Mouse (Mus musculus) forebrain, embryonic 16.5 days (tissue): ENCODE data around the gene Rundc1. TPM values are rescaled to one million over a fixed set of nuclear protein-coding genes. Genes with fewer than 3 reads are reported as not detected.
A peak's percentile ranks its signal among the peaks of the same experiment; 100 is the strongest.
"Not testable (repeated sequence)": the region's sequence is repeated elsewhere in the genome, so short reads cannot be mapped to it uniquely, and the experiment has no call there.

Experiments used
- ATAC-seq: fragments of 200-750 bp; cut with Nextera tagmentation; 2 replicates; pipeline ENCODE4 v1.8.0; 2017; ENCODE audit warnings: mild to moderate bottlenecking, moderate library complexity
- H3K27ac ChIP-seq: fragments of 300-500 bp; sonication (generic); 2 replicates; pipeline ENCODE4 v1.5.1; 2014; ENCODE audit warnings: low read length, control low read depth
- H3K27me3 ChIP-seq: fragments of 300-500 bp; sonication (generic); replicated peaks from 2 replicates; pipeline ENCODE4 v1.6.1; 2014; ENCODE audit warnings: low read length; ENCODE audit not compliant: control insufficient read depth, insufficient read depth
- H3K36me3 ChIP-seq: fragments of 300-500 bp; sonication (generic); 2 replicates; pipeline ENCODE4 v1.6.1; 2014; ENCODE audit not compliant: control insufficient read depth, insufficient read depth
- H3K4me1 ChIP-seq: fragments of 300-500 bp; sonication (generic); replicated peaks from 2 replicates; pipeline ENCODE4 v1.6.1; 2014; ENCODE audit warnings: low read length; ENCODE audit not compliant: control insufficient read depth, insufficient read depth
- H3K4me2 ChIP-seq: fragments of 300-500 bp; sonication (generic); 2 replicates; pipeline ENCODE4 v1.6.1; 2014; ENCODE audit warnings: mild to moderate bottlenecking, low read length, control low read depth
- H3K4me3 ChIP-seq: fragments of 300-500 bp; sonication (generic); replicated peaks from 2 replicates; pipeline ENCODE4 v1.5.1; 2014; ENCODE audit warnings: mild to moderate bottlenecking, low read length, control low read depth
- H3K9ac ChIP-seq: fragments of 300-500 bp; sonication (generic); replicated peaks from 2 replicates; pipeline ENCODE4 v1.6.1; 2014; ENCODE audit warnings: low read depth, low read length, control low read depth
- H3K9me3 ChIP-seq: fragments of 300-500 bp; sonication (generic); 2 replicates; pipeline ENCODE4 v1.6.1; 2016; ENCODE audit warnings: low read length; ENCODE audit not compliant: control insufficient read depth
- WGBS: fragments of 180-500 bp; shearing (Covaris S2); extraction: QIAGEN DNeasy Blood & Tissue Kit; methylation state at CpG from one replicate; pipeline ENCODE4 v1.1.7; 2014; 5-methylcytosine and 5-hydroxymethylcytosine counted together
- polyA plus RNA-seq: library from polyadenylated mRNA; unstranded; fragments of >200 nt; fragmentation: Nextera tagmentation; extraction: Ambion mirVana; gene quantifications from 2 replicates; pipeline ENCODE4 v1.2.1, GENCODE M21; 2015

The Rundc1 gene
- polyA plus RNA-seq, 1 experiment from 2014 or later, result 32.5 TPM

GRCm38 (mm10) chr11:101460321-101460720 is 35.4 kb downstream of the Rundc1 start:
- Histone ChIP-seq H3K9me3 (no peaks in the 10 kb centered on the region), H3K27ac (no peak overlapping the region), H3K4me1 (peaks cover 29% of the 10 kb centered on the region), H3K4me2 (no peak overlapping the region), H3K4me3 (no peak overlapping the region), H3K36me3 (peaks cover 23% of the 10 kb centered on the region), H3K27me3 (no peaks in the 10 kb centered on the region), H3K9ac (no peak overlapping the region)
- 90% methylated on average over 15 of the region's 15 CpGs for WGBS
- ATAC-seq, result no peak

GRCm38 (mm10) chr11:101462141-101462540 is 37.3 kb downstream of the Rundc1 start:
- Histone ChIP-seq H3K9ac (no peak overlapping the region), H3K4me3 (no peak overlapping the region), H3K27me3 (no peaks in the 10 kb centered on the region), H3K9me3 (no peaks in the 10 kb centered on the region), H3K4me2 (no peak overlapping the region), H3K36me3 (peaks cover 23% of the 10 kb centered on the region), H3K27ac (no peak overlapping the region), H3K4me1 (peaks cover 40% of the 10 kb centered on the region)
- 74% methylated on average over 14 of the region's 14 CpGs for WGBS
- no peak for ATAC-seq

GRCm38 (mm10) chr11:101462583-101463440 is 37.9 kb downstream of the Rundc1 start:
- Histone ChIP-seq H3K36me3 (peaks cover 23% of the 10 kb centered on the region), H3K27me3 (no peaks in the 10 kb centered on the region), H3K9ac (no peak overlapping the region), H3K4me1 (peaks cover 46% of the 10 kb centered on the region), H3K4me2 (peak overlapping the region; percentile 67), H3K9me3 (no peaks in the 10 kb centered on the region), H3K4me3 (no peak overlapping the region), H3K27ac (no peak overlapping the region)
- 44% methylated on average over 13 of the region's 13 CpGs for WGBS
- ATAC-seq, result no peak

- H3K27ac ChIP-seq, result peak within 1 kb of the TSS; percentile 89
- H3K4me2 ChIP-seq, result peak within 1 kb of the TSS; percentile 67
- H3K4me3 ChIP-seq, result peak within 1 kb of the TSS; percentile 94
- peaks cover 52% of the 10 kb centered on the region for H3K4me1 ChIP-seq
- ATAC-seq, result no peak
- 22% methylated on average over 12 of the region's 12 CpGs for WGBS
- H3K27me3 ChIP-seq, result no peaks in the 10 kb centered on the region
- H3K9me3 ChIP-seq, result no peaks in the 10 kb centered on the region
- peaks cover 19% of the 10 kb centered on the region for H3K36me3 ChIP-seq
- peak within 1 kb of the TSS; percentile 95 for H3K9ac ChIP-seq
Observed at GRCm38 (mm10) chr11:101464211-101465100, 39.6 kb downstream of the Rundc1 start, which contains the start of gene Rnd2. Gene Rnd2 (plus strand): TSS chr11:101464999.

- H3K36me3 ChIP-seq, result peaks cover 10% of the 10 kb centered on the region
- peak overlapping the region; percentile 67 for H3K4me2 ChIP-seq
- no peaks in the 10 kb centered on the region for H3K9me3 ChIP-seq
- H3K9ac ChIP-seq, result peak overlapping the region; percentile 95
- no peaks in the 10 kb centered on the region for H3K27me3 ChIP-seq
- peaks cover 52% of the 10 kb centered on the region for H3K4me1 ChIP-seq
- under 1% methylated on average over 50 of the region's 51 CpGs for WGBS
- ATAC-seq, result peak; percentile 49
- peak overlapping the region; percentile 94 for H3K4me3 ChIP-seq
- peak overlapping the region; percentile 89 for H3K27ac ChIP-seq
Observed at GRCm38 (mm10) chr11:101465101-101465868, 40.4 kb downstream of the Rundc1 start.

GRCm38 (mm10) chr11:101465869-101466551 is 41.1 kb downstream of the Rundc1 start, which contains the start of gene Vat1:
Gene Vat1 (minus strand): TSS chr11:101466230.
- peak within 1 kb of the TSS; percentile 89 for H3K4me2 ChIP-seq
- H3K9me3 ChIP-seq, result no peaks in the 10 kb centered on the region
- 1% methylated on average over 60 of the region's 60 CpGs for WGBS
- ATAC-seq, result peak; percentile 61
- H3K27ac ChIP-seq, result peak within 1 kb of the TSS; percentile 89
- H3K9ac ChIP-seq, result peak within 1 kb of the TSS; percentile 95
- H3K4me1 ChIP-seq, result peaks cover 52% of the 10 kb centered on the region
- peak within 1 kb of the TSS; percentile 94 for H3K4me3 ChIP-seq
- peaks cover 7% of the 10 kb centered on the region; the same call in 1 of the 2 replicates for H3K36me3 ChIP-seq
- no peaks in the 10 kb centered on the region for H3K27me3 ChIP-seq

GRCm38 (mm10) chr11:101466552-101466950 is 41.7 kb downstream of the Rundc1 start:
- H3K4me2 ChIP-seq, result peak overlapping the region; percentile 67
- peak overlapping the region; percentile 94 for H3K4me3 ChIP-seq
- peaks cover 52% of the 10 kb centered on the region for H3K4me1 ChIP-seq
- not testable (repeated sequence) for H3K9me3 ChIP-seq, H3K27ac ChIP-seq, ATAC-seq, H3K9ac ChIP-seq, H3K27me3 ChIP-seq, H3K36me3 ChIP-seq
- WGBS, result 59% methylated on average over 5 of the region's 5 CpGs

- ATAC-seq, result peak; percentile 68
- Histone ChIP-seq H3K4me1 (peaks cover 47% of the 10 kb centered on the region), H3K4me3 (peak overlapping the region; percentile 71), H3K9me3 (no peaks in the 10 kb centered on the region), H3K9ac (peak overlapping the region; percentile 80), H3K36me3 (no peaks in the 10 kb centered on the region), H3K27ac (peak overlapping the region; percentile 76), H3K27me3 (no peaks in the 10 kb centered on the region), H3K4me2 (peak overlapping the region; percentile 89)
- under 1% methylated on average over 53 of the region's 54 CpGs for WGBS
Observed at GRCm38 (mm10) chr11:101467477-101468262, 42.8 kb downstream of the Rundc1 start.
